Comparison of ENCODE assay signal across 28 mouse cellular contexts in genomic region chr9:118240711-118241110, GRCm38 (mm10).
DNase-seq lines count a peak whose midpoint lies in the region; ATAC-seq and TF ChIP-seq lines count a peak whose summit lies in the region.
"Had no signal": no experiment of that assay in that cellular context is flagged by ENCODE, and none has a peak within 500 bp of the region (broad histone marks: within the 10 kb centered on the region; RNA-seq: fewer than 3 reads in every experiment).

No protein-coding gene starts in this region.

- no peak overlapping the region for H3K4me3 ChIP-seq in forebrain, postnatal 0 days (ENCODE audit: low read depth, low read length)
- no peak overlapping the region for H3K4me3 ChIP-seq in forebrain, embryonic 11.5 days (ENCODE audit: low read depth, low read length)
- H3K4me3 ChIP-seq in hindbrain, embryonic 13.5 days: no peak overlapping the region
- H3K4me3 ChIP-seq: embryonic facial prominence, embryonic 13.5 days; forebrain, embryonic 10.5 days; hindbrain, embryonic 15.5 days; left cerebral cortex, adult 2 months; limb, embryonic 12.5 days; liver, embryonic 15.5 days had no signal

- H3K9ac ChIP-seq in forebrain, postnatal 0 days: no peak overlapping the region
- H3K9ac ChIP-seq in forebrain, embryonic 11.5 days (ENCODE audit: low read length): no peak overlapping the region
- H3K9ac ChIP-seq in hindbrain, embryonic 13.5 days: no peak overlapping the region
- H3K9ac ChIP-seq: embryonic facial prominence, embryonic 13.5 days; hindbrain, embryonic 15.5 days; limb, embryonic 12.5 days; liver, embryonic 15.5 days; lung, embryonic 14.5 days had no signal

- no peak overlapping the region for H3K4me2 ChIP-seq in forebrain, postnatal 0 days (ENCODE audit: low read depth)
- no peak overlapping the region for H3K4me2 ChIP-seq in forebrain, embryonic 11.5 days (ENCODE audit: low read depth, low read length, severe bottlenecking)
- no peak overlapping the region for H3K4me2 ChIP-seq in hindbrain, embryonic 13.5 days
- H3K4me2 ChIP-seq: embryonic facial prominence, embryonic 13.5 days; heart, embryonic 11.5 days; hindbrain, embryonic 15.5 days; limb, embryonic 12.5 days; liver, embryonic 15.5 days; lung, embryonic 14.5 days had no signal

- H3K27me3 ChIP-seq in forebrain, postnatal 0 days (ENCODE audit: insufficient read depth, low read length): no peaks in the 10 kb centered on the region
- H3K27me3 ChIP-seq in forebrain, embryonic 11.5 days (ENCODE audit: control insufficient read depth, insufficient read depth, low read length): no peaks in the 10 kb centered on the region
- H3K27me3 ChIP-seq in hindbrain, embryonic 13.5 days: no peaks in the 10 kb centered on the region
- H3K27me3 ChIP-seq: embryonic facial prominence, embryonic 13.5 days; hindbrain, embryonic 15.5 days; limb, embryonic 12.5 days; liver, embryonic 15.5 days had no signal

- H3K27ac ChIP-seq in forebrain, postnatal 0 days (ENCODE audit: low read depth, low read length): no peak overlapping the region
- no peak overlapping the region for H3K27ac ChIP-seq in forebrain, embryonic 11.5 days (ENCODE audit: low read depth, low read length)
- no peak overlapping the region for H3K27ac ChIP-seq in hindbrain, embryonic 13.5 days
- H3K27ac ChIP-seq: embryonic facial prominence, embryonic 13.5 days; forebrain, embryonic 10.5 days; hindbrain, embryonic 15.5 days; left cerebral cortex, adult 2 months; limb, embryonic 12.5 days; liver, embryonic 15.5 days; stomach, postnatal 0 days had no signal

- TF ChIP-seq CTCF in forebrain, postnatal 0 days (IDR thresholded peaks at IDR 0.05; ENCODE audit: low read depth): no peak
- no peak for TF ChIP-seq CTCF in brain, embryonic 14.5 days (IDR thresholded peaks at IDR 0.05; ENCODE audit: borderline replicate concordance, extremely low read depth, insufficient read depth, insufficient read length)

- no peaks in the 10 kb centered on the region for H3K4me1 ChIP-seq in forebrain, postnatal 0 days (ENCODE audit: insufficient read depth)
- no peaks in the 10 kb centered on the region for H3K4me1 ChIP-seq in forebrain, embryonic 11.5 days (replicated peaks; ENCODE audit: control insufficient read depth, insufficient read depth, low read length)
- no peaks in the 10 kb centered on the region for H3K4me1 ChIP-seq in hindbrain, embryonic 13.5 days (replicated peaks)
- H3K4me1 ChIP-seq: embryonic facial prominence, embryonic 13.5 days; forebrain, embryonic 10.5 days; hindbrain, embryonic 15.5 days; liver, embryonic 15.5 days had no signal

- no peak for TF ChIP-seq POLR2A in brain, embryonic 14.5 days (IDR thresholded peaks at IDR 0.05; ENCODE audit: borderline replicate concordance, extremely low read depth, insufficient read depth, insufficient read length, poor library complexity, severe bottlenecking)

- 38% methylated on average over 4 of the region's 4 CpGs for WGBS in forebrain, postnatal 0 days
- 77% methylated on average over 4 of the region's 4 CpGs for WGBS in forebrain, embryonic 11.5 days
- WGBS in hindbrain, embryonic 13.5 days: 67% methylated on average over 4 of the region's 4 CpGs

- no peaks in the 10 kb centered on the region for H3K9me3 ChIP-seq in forebrain, postnatal 0 days (ENCODE audit: low read length)
- no peaks in the 10 kb centered on the region for H3K9me3 ChIP-seq in forebrain, embryonic 11.5 days (ENCODE audit: control insufficient read depth, low read length)
- H3K9me3 ChIP-seq in hindbrain, embryonic 13.5 days: no peaks in the 10 kb centered on the region
- H3K9me3 ChIP-seq: embryonic facial prominence, embryonic 13.5 days; forebrain, embryonic 10.5 days; hindbrain, embryonic 15.5 days; limb, embryonic 12.5 days; liver, embryonic 15.5 days had no signal

- no peak for ATAC-seq in forebrain, postnatal 0 days
- no peak for ATAC-seq in forebrain, embryonic 11.5 days (replicated peaks; ENCODE audit: low FRiP score)
- no peak for ATAC-seq in hindbrain, embryonic 13.5 days (ENCODE audit: low FRiP score)

- DNase-seq in forebrain, postnatal 0 days: peak; percentile 15
- DNase-seq in forebrain, embryonic 11.5 days (ENCODE audit: low spot score): no peak
- DNase-seq in brain, embryonic 14.5 days (ENCODE audit: low read depth): peak; percentile 61
- peak; percentile 49 for DNase-seq in layer of hippocampus, adult 9-10 months (ENCODE audit: low spot score)
- DNase-seq in retina, postnatal 1 day: peak; percentile 24
- DNase-seq in spleen, adult 12 weeks (ENCODE audit: low spot score): no peak
- DNase-seq: adrenal gland, postnatal 36 days; cerebellum, adult 8-10 months; cerebellum, postnatal 36 days; gastrocnemius, postnatal 14 days; heart, postnatal 36 days; kidney, adult 2 months; kidney, postnatal 4 days; lung, embryonic 14.5 days; lung, postnatal 14 days; midbrain, embryonic 14.5 days; right cerebral cortex, adult 18-20 months; thymus, adult 18-20 months; thymus, postnatal 25 days had no signal

- no peaks in the 10 kb centered on the region for H3K36me3 ChIP-seq in forebrain, postnatal 0 days (ENCODE audit: insufficient read depth)
- H3K36me3 ChIP-seq in forebrain, embryonic 11.5 days (ENCODE audit: control insufficient read depth, insufficient read depth, low read length): no peaks in the 10 kb centered on the region
- H3K36me3 ChIP-seq in hindbrain, embryonic 13.5 days: no peaks in the 10 kb centered on the region
- H3K36me3 ChIP-seq: embryonic facial prominence, embryonic 13.5 days; forebrain, embryonic 10.5 days; hindbrain, embryonic 15.5 days; limb, embryonic 12.5 days; liver, embryonic 15.5 days had no signal

Comparison
In these comparisons a context has a peak if more than half of its experiments do, and no peak if none do; other contexts are left out.
1. DNase-seq: peak in forebrain, postnatal 0 days (single experiment), brain, embryonic 14.5 days (single experiment), layer of hippocampus, adult 9-10 months (single experiment) and retina, postnatal 1 day (single experiment); none in forebrain, embryonic 11.5 days (single experiment) and spleen, adult 12 weeks (single experiment).